Mouse (Mus musculus) hindbrain, embryonic 16.5 days (tissue): ENCODE results near the gene Rora. TPM values are rescaled to one million over a fixed set of nuclear protein-coding genes. Genes with fewer than 3 reads are reported as not detected.

Experiments used
- ATAC-seq: fragments of 200-750 bp; cut with Nextera tagmentation; 2 replicates; pipeline ENCODE4 v1.8.0; 2017; ENCODE audit warnings: moderate TSS enrichment, moderate library complexity
- H3K27ac ChIP-seq: fragments of 300-500 bp; sonication (generic); 2 replicates; pipeline ENCODE4 v1.5.1; 2014; ENCODE audit warnings: low read depth, mild to moderate bottlenecking, control low read depth, low read length, moderate library complexity
- H3K27me3 ChIP-seq: fragments of 300-500 bp; sonication (generic); replicated peaks from 2 replicates; pipeline ENCODE4 v1.6.1; 2014; ENCODE audit warnings: low read length; ENCODE audit not compliant: control insufficient read depth, insufficient read depth
- H3K36me3 ChIP-seq: fragments of 300-500 bp; sonication (generic); 2 replicates; pipeline ENCODE4 v1.6.1; 2014; ENCODE audit warnings: mild to moderate bottlenecking, low read length, moderate library complexity, mixed read lengths; ENCODE audit not compliant: control insufficient read depth, insufficient read depth
- H3K4me1 ChIP-seq: fragments of 300-500 bp; sonication (generic); 2 replicates; pipeline ENCODE4 v1.6.1; 2014; ENCODE audit warnings: low read depth, low read length; ENCODE audit not compliant: control insufficient read depth, insufficient read depth
- H3K4me2 ChIP-seq: fragments of 300-500 bp; sonication (generic); 2 replicates; pipeline ENCODE4 v1.6.1; 2014; ENCODE audit warnings: mild to moderate bottlenecking, low read length, control low read depth, moderate library complexity
- H3K4me3 ChIP-seq: fragments of 300-500 bp; sonication (generic); 2 replicates; pipeline ENCODE4 v1.5.1; 2014; ENCODE audit warnings: mild to moderate bottlenecking, low read length, control low read depth, moderate library complexity
- H3K9ac ChIP-seq: fragments of 300-500 bp; sonication (generic); 2 replicates; pipeline ENCODE4 v1.6.1; 2014; ENCODE audit warnings: low read depth, mild to moderate bottlenecking, control low read depth, low read length, moderate library complexity
- H3K9me3 ChIP-seq: fragments of 300-500 bp; sonication (generic); 2 replicates; pipeline ENCODE4 v1.6.1; 2014; ENCODE audit warnings: mild to moderate bottlenecking, low read length, moderate library complexity; ENCODE audit not compliant: control insufficient read depth
- WGBS: fragments of 180-500 bp; shearing (Covaris S2); extraction: QIAGEN DNeasy Blood & Tissue Kit; methylation state at CpG from one replicate; pipeline ENCODE4 v1.1.7; 2014; 5-methylcytosine and 5-hydroxymethylcytosine counted together
- polyA plus RNA-seq: library from polyadenylated mRNA; unstranded; fragments of >200 nt; fragmentation: Nextera tagmentation; extraction: Ambion mirVana; gene quantifications from 2 replicates; pipeline ENCODE4 v1.2.1, GENCODE M21; 2015

Gene Rora
- polyA plus RNA-seq, 1 experiment from 2014 or later: 38.3 TPM

DNA sequence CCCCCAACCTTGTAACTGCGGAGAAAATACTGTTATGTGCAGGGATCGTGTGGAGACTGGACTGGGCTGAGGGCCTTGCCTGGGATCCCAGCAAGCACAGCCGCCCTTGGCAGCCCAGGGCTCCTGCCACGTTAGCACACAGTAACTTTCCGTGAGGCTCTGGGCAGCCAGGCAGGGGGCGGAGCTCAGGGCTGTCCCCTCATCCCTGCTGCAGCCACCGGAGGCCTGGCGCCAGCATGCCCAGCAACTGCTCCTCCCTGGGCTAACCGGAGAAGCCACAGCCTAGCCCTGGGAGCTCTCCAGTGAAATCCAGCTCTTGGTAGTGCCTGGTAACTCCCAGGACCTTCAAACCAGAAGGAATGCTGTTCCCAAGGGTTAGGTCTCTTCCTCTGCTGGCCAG is 605.8 kb downstream of the Rora start:
- 16% methylated on average over 9 of the region's 9 CpGs for WGBS
- Histone ChIP-seq H3K4me3 (no peak overlapping the region), H3K36me3 (no peaks in the 10 kb centered on the region), H3K4me1 (0 out of 2 replicates have a peak, but pooled peaks cover 3% of the 10 kb centered on the region), H3K27me3 (no peaks in the 10 kb centered on the region), H3K9me3 (no peaks in the 10 kb centered on the region), H3K9ac (no peak overlapping the region), H3K4me2 (0 out of 2 replicates have a peak overlapping the region, but pooled peaks have one; percentile 9), H3K27ac (no peak overlapping the region)
- ATAC-seq: peak; percentile 92

DNA sequence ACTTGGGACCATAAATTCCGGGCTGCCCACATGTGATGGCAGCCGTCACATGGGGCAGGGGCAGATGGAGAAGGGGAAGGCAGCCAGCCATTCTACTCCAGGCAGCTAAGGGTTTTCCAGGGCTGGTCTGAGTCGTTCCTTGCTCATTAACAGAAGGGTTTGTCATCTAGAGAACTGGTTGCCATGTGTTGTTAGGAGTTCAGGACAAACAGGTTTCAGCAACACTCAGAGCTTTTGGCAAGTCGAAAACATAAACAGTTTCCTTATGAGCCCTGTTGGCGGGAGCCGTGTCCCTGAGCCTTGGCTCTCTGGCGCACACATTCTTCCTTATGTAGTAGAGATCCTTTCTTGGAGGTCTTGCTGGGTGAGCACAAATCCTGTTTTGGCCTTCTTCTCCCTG is 611.6 kb downstream of the Rora start:
- Histone ChIP-seq H3K36me3 (no peaks in the 10 kb centered on the region), H3K4me2 (no peak overlapping the region), H3K9ac (no peak overlapping the region), H3K4me3 (no peak overlapping the region), H3K27me3 (no peaks in the 10 kb centered on the region), H3K27ac (no peak overlapping the region), H3K9me3 (no peaks in the 10 kb centered on the region; the same call in 1 of the 2 replicates), H3K4me1 (no peaks in the 10 kb centered on the region)
- WGBS: 75% methylated on average over 7 of the region's 7 CpGs
- no peak for ATAC-seq

DNA sequence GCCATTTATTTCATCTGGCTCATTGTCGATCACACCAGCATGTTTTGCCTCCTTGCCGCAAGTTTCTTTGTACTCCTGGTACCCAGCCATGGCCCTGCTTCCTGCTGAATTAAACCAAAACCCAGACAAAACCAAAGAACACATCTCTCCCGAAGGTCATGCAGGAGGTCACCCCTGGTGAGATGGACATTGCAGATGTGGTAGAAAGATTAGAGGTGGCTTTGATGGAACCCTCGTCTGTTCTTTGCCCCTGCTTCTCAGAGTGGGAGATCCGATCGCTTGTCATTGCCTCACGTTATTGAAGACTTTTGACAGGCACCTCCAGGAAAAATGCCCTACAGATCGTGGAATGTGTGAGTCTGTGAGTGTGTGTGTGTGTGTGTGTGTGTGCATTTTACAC is 616.8 kb downstream of the Rora start:
- Histone ChIP-seq H3K27me3 (no peaks in the 10 kb centered on the region), H3K4me1 (no peaks in the 10 kb centered on the region), H3K27ac (no peak overlapping the region), H3K4me2 (no peak overlapping the region), H3K9ac (no peak overlapping the region), H3K36me3 (no peaks in the 10 kb centered on the region), H3K9me3 (no peaks in the 10 kb centered on the region; the same call in 1 of the 2 replicates), H3K4me3 (no peak overlapping the region)
- 45% methylated on average over 8 of the region's 8 CpGs for WGBS
- no peak for ATAC-seq

DNA sequence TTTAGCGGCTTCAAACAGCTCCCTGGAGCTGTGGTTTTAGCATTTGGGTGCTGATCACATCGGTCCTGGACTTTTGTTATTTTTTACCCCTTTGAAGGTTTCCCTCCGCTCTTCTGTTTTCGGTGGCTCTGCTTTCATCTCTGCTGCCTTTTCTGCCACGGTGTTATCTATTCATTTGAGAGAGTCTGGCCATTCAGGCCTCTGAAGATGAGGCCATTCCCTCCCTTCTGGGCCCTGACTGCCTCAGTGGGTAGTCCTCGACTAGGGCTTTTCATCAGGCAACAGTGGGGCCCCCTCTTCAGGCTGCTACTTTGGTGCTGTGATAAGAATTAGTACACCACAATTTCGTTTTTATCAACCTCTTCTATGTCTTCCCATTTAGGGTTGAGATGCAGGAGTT is 617.3 kb downstream of the Rora start:
- no peaks in the 10 kb centered on the region for H3K4me1 ChIP-seq
- H3K27me3 ChIP-seq: no peaks in the 10 kb centered on the region
- H3K9ac ChIP-seq: no peak overlapping the region
- no peak for ATAC-seq
- H3K4me3 ChIP-seq: no peak overlapping the region
- H3K27ac ChIP-seq: no peak overlapping the region
- WGBS: 28% methylated on average over 7 of the region's 7 CpGs
- H3K36me3 ChIP-seq: no peaks in the 10 kb centered on the region
- no peak overlapping the region for H3K4me2 ChIP-seq
- H3K9me3 ChIP-seq: no peaks in the 10 kb centered on the region

DNA sequence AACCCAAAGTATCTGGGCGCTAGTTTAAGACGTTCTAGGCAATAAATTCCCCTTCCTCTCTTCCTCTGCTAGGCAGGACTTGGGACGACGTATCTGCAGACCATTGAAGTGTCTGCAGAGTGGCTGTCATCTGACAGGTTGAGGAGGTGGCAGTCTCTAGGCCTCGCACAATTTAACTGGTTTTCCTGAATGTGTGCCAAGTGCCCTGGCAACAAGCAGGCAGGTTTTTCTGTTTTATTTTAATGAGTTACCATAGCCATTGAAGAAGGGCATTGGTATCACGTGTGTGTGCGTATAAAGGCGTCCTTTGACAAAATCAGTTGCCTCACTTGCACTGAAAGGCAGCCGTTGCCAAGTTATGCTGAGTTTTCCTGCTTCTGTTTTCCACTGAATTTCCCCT is 619.3 kb downstream of the Rora start:
- ATAC-seq: 0 out of 2 replicates have a peak, but pooled peaks have one; percentile 24
- Histone ChIP-seq H3K36me3 (no peaks in the 10 kb centered on the region), H3K9ac (no peak overlapping the region), H3K27me3 (no peaks in the 10 kb centered on the region), H3K4me1 (0 out of 2 replicates have a peak, but pooled peaks cover 2% of the 10 kb centered on the region), H3K27ac (no peak overlapping the region), H3K9me3 (no peaks in the 10 kb centered on the region), H3K4me3 (no peak overlapping the region), H3K4me2 (no peak overlapping the region)
- 39% methylated on average over 9 of the region's 9 CpGs for WGBS

DNA sequence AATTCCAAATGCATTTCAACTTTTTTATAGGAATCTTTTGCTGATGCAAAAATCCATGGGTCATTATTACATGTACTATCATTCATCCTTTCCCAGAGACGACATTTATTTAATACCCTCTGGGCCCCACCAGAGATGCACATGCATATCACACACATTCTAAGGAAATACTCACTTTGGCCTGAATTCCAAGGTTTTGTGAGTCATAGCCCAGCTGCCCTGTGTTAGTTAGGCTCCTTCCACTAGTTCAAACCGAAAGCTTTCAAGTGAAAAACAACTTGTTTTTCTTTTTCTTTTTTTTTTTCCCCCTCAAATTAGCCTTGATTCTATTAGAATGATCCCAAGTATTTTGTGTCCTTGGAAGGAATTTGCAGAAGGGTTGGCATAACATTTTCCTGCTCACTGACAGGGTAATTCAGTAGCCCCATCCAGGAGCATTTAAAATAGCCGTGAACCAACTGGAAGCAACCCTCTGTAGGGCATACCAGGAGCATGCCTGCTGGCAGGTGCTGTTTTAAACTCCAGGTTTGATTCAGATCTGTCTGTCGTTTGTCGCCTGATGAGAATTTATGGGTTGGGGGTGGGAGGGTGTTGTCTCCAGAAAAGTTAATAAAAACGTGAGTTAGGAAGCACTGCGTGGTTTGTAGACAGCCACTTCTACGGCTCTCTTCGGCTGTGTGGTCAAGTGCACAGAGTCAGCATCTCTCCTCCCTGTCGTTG is 621.3 kb downstream of the Rora start:
- no peaks in the 10 kb centered on the region for H3K9me3 ChIP-seq
- no peak overlapping the region for H3K4me3 ChIP-seq
- WGBS: 72% methylated on average over 10 of the region's 10 CpGs
- H3K4me1 ChIP-seq: 0 out of 2 replicates have a peak, but pooled peaks cover 2% of the 10 kb centered on the region
- H3K4me2 ChIP-seq: no peak overlapping the region
- no peaks in the 10 kb centered on the region for H3K27me3 ChIP-seq
- no peak overlapping the region for H3K9ac ChIP-seq
- H3K27ac ChIP-seq: no peak overlapping the region
- H3K36me3 ChIP-seq: no peaks in the 10 kb centered on the region
- no peak for ATAC-seq

DNA sequence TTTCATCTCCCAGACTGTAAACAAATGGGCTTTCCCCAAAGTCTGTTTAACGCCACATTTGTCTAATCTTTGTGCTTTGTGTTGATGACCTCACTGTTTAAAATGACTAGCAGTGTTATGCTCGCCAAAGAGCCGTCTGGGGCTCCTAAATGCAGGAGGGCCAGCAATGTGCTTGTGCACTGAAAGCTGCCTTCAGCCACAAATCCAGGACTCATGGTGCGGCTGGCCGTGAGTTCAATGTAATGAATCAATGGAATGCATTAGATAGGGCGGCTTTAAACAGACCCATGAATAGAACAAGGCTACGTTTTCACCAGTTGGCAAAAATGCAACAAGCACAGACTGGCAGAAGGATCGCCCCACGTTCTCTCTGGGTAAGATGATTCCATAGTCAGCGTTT is 623.7 kb downstream of the Rora start:
- H3K9me3 ChIP-seq: no peaks in the 10 kb centered on the region
- WGBS: 55% methylated on average over 10 of the region's 10 CpGs

DNA sequence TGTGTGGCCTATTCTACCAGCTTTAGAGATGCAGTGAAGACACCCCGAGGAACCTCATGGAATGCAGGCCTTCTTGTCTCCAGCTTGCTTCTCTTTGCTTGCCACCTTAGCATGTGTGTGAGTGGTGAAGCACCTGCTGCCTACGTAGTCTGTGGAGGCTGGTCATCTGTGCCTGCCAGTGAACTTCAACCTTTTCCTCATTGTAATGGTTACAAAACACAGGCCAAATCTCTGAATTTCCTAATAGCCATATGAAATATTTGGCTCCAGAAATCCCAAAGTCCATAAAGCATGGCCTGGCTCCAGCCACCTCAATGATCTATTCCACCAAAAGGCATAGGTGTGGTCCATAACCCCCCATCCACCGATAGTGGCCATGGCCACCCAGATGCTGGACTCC is 631.4 kb downstream of the Rora start:
- no peak overlapping the region for H3K27ac ChIP-seq
- H3K9ac ChIP-seq: no peak overlapping the region
- no peaks in the 10 kb centered on the region for H3K9me3 ChIP-seq
- H3K27me3 ChIP-seq: no peaks in the 10 kb centered on the region
- 85% methylated on average over 3 of the region's 3 CpGs for WGBS
- ATAC-seq: no peak
- H3K36me3 ChIP-seq: no peaks in the 10 kb centered on the region
- no peak overlapping the region for H3K4me3 ChIP-seq
- no peaks in the 10 kb centered on the region; the same call in 1 of the 2 replicates for H3K4me1 ChIP-seq
- H3K4me2 ChIP-seq: no peak overlapping the region

More for the DNA sequence above, 623.7 kb downstream of the Rora start:
- ATAC-seq: no peak
- H3K9ac ChIP-seq: no peak overlapping the region
- no peak overlapping the region for H3K4me2 ChIP-seq
- H3K4me3 ChIP-seq: no peak overlapping the region
- H3K4me1 ChIP-seq: 0 out of 2 replicates have a peak, but pooled peaks cover 2% of the 10 kb centered on the region
- no peaks in the 10 kb centered on the region for H3K27me3 ChIP-seq
- H3K36me3 ChIP-seq: no peaks in the 10 kb centered on the region
- no peak overlapping the region for H3K27ac ChIP-seq

DNA sequence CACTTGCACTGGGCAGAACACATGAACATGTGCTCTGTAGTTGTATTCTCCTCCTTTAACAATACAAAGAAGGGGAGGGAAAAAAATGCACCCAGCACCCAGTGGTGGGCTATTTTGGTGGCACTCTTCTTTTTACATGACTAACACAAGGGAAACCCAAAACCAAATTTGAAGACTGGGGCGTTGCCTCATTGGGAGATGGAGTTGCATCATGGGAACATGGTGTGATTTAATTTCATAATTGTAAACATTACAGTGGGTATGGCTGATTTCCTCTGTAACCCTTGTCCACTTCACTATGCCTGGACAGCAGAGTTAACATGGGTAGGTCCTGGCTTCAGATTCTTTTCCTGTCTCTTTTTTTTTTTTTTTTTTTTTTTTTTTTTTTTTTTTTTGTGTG is 634.5 kb downstream of the Rora start:
- Histone ChIP-seq H3K4me1 (peaks cover 11% of the 10 kb centered on the region), H3K9me3 (no peaks in the 10 kb centered on the region), H3K4me2 (no peak overlapping the region), H3K4me3 (no peak overlapping the region), H3K36me3 (no peaks in the 10 kb centered on the region), H3K27me3 (peaks cover 5% of the 10 kb centered on the region; the same call in 1 of the 2 replicates), H3K27ac (no peak overlapping the region), H3K9ac (no peak overlapping the region)
- WGBS: 85% methylated on average over 1 of the region's 1 CpGs
- no peak for ATAC-seq
